Mouse (Mus musculus): ENCODE data around the gene Il4i1.

DNA sequence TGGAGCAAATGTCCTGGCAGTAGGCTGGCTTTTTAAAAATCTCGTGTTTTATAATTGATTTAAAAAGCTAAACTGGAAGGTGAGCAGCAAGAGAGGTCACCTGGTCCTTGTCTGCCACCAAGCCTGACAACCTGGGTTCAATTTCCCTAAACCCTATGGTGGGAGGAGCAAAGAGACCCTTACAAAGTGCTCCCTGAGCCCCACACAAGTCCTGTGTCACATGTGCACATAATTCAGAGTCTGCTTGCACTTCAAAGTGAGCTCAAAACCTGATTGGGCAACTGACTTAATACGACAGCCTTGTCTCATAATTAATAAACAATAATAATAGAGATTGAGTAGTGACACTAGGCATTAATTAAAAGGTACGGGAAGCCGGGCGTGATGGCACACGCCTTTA lies 54.4 kb downstream of the Il4i1 start:
- TF ChIP-seq CTCF (IDR thresholded peaks at IDR 0.05; ENCODE audit: low read depth) = no peak
- no peak for TF ChIP-seq EP300 (IDR thresholded peaks at IDR 0.05; ENCODE audit: low read depth)
